ENCODE assay signal across 8 mouse cellular contexts in the genomic region with DNA sequence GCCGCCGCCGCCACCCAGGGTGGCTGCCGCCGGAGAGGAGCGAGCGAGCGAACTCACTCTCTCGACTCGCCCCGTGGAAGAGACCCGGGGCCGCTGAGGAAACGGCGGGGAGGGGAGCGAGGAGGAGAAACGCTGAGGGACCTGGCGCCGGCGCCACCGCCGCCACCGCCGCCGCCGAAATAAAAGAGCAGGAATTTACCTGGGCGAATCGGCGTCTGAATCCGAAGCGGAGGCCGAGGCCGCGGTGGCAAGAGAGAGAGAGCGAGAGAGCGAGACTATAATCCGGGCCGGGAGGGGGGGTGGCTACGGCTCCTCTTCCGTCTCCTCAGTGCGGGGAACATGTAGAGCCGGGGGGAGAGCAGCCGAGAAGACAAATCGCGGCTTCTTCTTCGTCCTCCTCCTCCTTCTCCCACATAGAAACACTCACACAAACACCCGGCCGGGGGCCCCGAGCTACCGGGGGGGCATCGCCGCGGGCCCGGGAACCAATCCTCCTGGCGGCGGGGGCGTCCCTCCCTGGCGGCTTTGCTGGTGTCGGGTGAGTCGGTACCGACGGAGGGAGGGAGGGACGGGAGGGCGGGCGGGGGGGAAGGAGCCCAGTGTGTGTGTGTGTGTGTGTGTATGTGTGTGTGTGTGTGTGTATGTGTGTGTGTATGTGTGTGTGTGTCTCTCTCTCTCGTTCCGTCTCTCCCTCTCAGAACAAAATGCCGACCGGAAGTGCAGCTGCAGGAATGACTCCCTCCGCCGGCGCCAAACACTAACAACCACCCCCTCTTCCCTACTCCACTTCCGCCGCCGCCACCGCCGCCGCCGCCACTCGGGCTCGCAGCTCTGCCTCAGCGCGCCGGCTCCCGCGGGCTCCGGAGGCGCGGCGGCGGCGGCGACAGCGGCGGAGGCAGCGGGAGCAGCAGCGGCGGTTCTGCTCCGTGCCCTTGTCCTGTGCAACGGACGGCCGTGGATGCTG. TPM values are rescaled to one million over a fixed set of nuclear protein-coding genes. Genes with fewer than 3 reads are reported as not detected.
DNase-seq lines count a peak whose midpoint lies in the region; ATAC-seq and TF ChIP-seq lines count a peak whose summit lies in the region.

A gene (minus strand): TSS at position 538 of the 964 bp plus-strand sequence.

- no peak; the same call in 1 of the 2 replicates for TF ChIP-seq CTCF in lung, postnatal 0 days (IDR thresholded peaks at IDR 0.05)

- H3K36me3 ChIP-seq in hindbrain, embryonic 11.5 days (ENCODE audit: control insufficient read depth, insufficient read depth, low read length): no peaks in the 10 kb centered on the region
- no peaks in the 10 kb centered on the region for H3K36me3 ChIP-seq in lung, postnatal 0 days (ENCODE audit: insufficient read depth, low read length)

- H3K9me3 ChIP-seq in hindbrain, embryonic 11.5 days (ENCODE audit: control insufficient read depth, low read length): no peaks in the 10 kb centered on the region
- no peaks in the 10 kb centered on the region for H3K9me3 ChIP-seq in lung, postnatal 0 days (ENCODE audit: low read length)

- H3K27ac ChIP-seq in hindbrain, embryonic 11.5 days (ENCODE audit: low read depth, low read length): peak within 1 kb of the TSS; percentile 99
- H3K27ac ChIP-seq in lung, postnatal 0 days (ENCODE audit: low read length): peak within 1 kb of the TSS; percentile 99

- DNase-seq in Muller cell, postnatal 12 days (ENCODE audit: inconsistent ontology term): peak; percentile 94
- peak; percentile 92 for DNase-seq in cerebellum, adult 9-11 months
- DNase-seq in frontal cortex, adult 2 months (ENCODE audit: extremely low spot score in 1 of 2, low spot score in 1 of 2): peak; percentile 80 to 91
- peak; percentile 91 for DNase-seq in hindbrain, embryonic 11.5 days (ENCODE audit: low spot score)
- DNase-seq in layer of hippocampus, postnatal 10 days (ENCODE audit: low spot score in 2 of 2): peak; percentile 87 to 91
- DNase-seq in lung, postnatal 0 days (ENCODE audit: low spot score): peak; percentile 99
- peak; percentile 75 for DNase-seq in ovary, postnatal 10 days (ENCODE audit: low spot score)
- DNase-seq in thymus, postnatal 0 days (ENCODE audit: low spot score): peak; percentile 92

- ATAC-seq in hindbrain, embryonic 11.5 days (ENCODE audit: low FRiP score): peak; percentile 88
- peak; percentile 87 for ATAC-seq in lung, postnatal 0 days

- WGBS in hindbrain, embryonic 11.5 days: under 1% methylated on average over 58 of the region's 102 CpGs
- WGBS in lung, postnatal 0 days: under 1% methylated on average over 59 of the region's 102 CpGs

- H3K4me3 ChIP-seq in hindbrain, embryonic 11.5 days (ENCODE audit: low read depth, low read length): peak within 1 kb of the TSS; percentile 71
- peak within 1 kb of the TSS; percentile 91 for H3K4me3 ChIP-seq in lung, postnatal 0 days (ENCODE audit: low read depth, low read length)

- peak within 1 kb of the TSS; percentile 85 for H3K4me2 ChIP-seq in hindbrain, embryonic 11.5 days (replicated peaks; ENCODE audit: low read depth, low read length)
- peak within 1 kb of the TSS; percentile 90 for H3K4me2 ChIP-seq in lung, postnatal 0 days (replicated peaks; ENCODE audit: low read depth, low read length)

- no peaks in the 10 kb centered on the region for H3K27me3 ChIP-seq in hindbrain, embryonic 11.5 days (ENCODE audit: control insufficient read depth, insufficient read depth, low read length)
- no peaks in the 10 kb centered on the region for H3K27me3 ChIP-seq in lung, postnatal 0 days (replicated peaks; ENCODE audit: insufficient read depth, low read length)

- no peaks in the 10 kb centered on the region for H3K4me1 ChIP-seq in hindbrain, embryonic 11.5 days (replicated peaks; ENCODE audit: control insufficient read depth, insufficient read depth, low read length)
- peaks cover 5% of the 10 kb centered on the region; the same call in 1 of the 2 replicates for H3K4me1 ChIP-seq in lung, postnatal 0 days (ENCODE audit: insufficient read depth, low read depth, low read length)

- H3K9ac ChIP-seq in hindbrain, embryonic 11.5 days (ENCODE audit: low read depth, low read length): peak within 1 kb of the TSS; percentile 93
- peak within 1 kb of the TSS; percentile 99 for H3K9ac ChIP-seq in lung, postnatal 0 days (replicated peaks; ENCODE audit: low read depth)

- no peak for TF ChIP-seq EP300 in lung, postnatal 0 days (IDR thresholded peaks at IDR 0.05)

RNA-seq across cellular contexts. Expression of the gene that starts here (rescaled TPM):
- polyA plus RNA-seq in frontal cortex, adult 2 months (2012; rRNA removed): 11.9 and 12.7 TPM in 2 replicates
- 25.8 and 30.1 TPM in 2 replicates for polyA plus RNA-seq in hindbrain, embryonic 11.5 days (2014; fragmentation: Nextera tagmentation; extraction: Ambion mirVana)
- total RNA-seq in layer of hippocampus, postnatal 10 days (2021): 10 to 100 TPM; 31.8 to 33.4 TPM
- 15.1 and 17.6 TPM in 2 replicates for polyA plus RNA-seq in lung, postnatal 0 days (2015; fragmentation: Nextera tagmentation; extraction: Ambion mirVana)
- polyA plus RNA-seq in thymus, postnatal 0 days (2015; fragmentation: Nextera tagmentation; extraction: Ambion mirVana): 22.5 and 28.7 TPM in 2 replicates

Comparison
In these comparisons a context has a peak if more than half of its experiments do, and no peak if none do; other contexts are left out.
1. Peak in every context shown above with its lines: DNase-seq, ATAC-seq, H3K4me3 ChIP-seq and H3K27ac ChIP-seq.